Comparison of ENCODE assay signal across 8 mouse cellular contexts in genomic region chr4:130879048-130879384, GRCm38 (mm10). TPM values are rescaled to one million over a fixed set of nuclear protein-coding genes. Genes with fewer than 3 reads are reported as not detected.
DNase-seq lines count a peak whose midpoint lies in the region; ATAC-seq lines count a peak whose summit lies in the region.

No protein-coding gene starts in this region.

- WGBS in lung, embryonic 15.5 days = 72% methylated on average over 1 of the region's 1 CpGs
- 63% methylated on average over 1 of the region's 1 CpGs for WGBS in intestine, embryonic 16.5 days
- WGBS in neural tube, embryonic 13.5 days = 72% methylated on average over 1 of the region's 1 CpGs

- no peak overlapping the region for H3K4me3 ChIP-seq in lung, embryonic 15.5 days
- H3K4me3 ChIP-seq in intestine, embryonic 16.5 days (ENCODE audit: low read length) = no peak overlapping the region
- no peak overlapping the region for H3K4me3 ChIP-seq in neural tube, embryonic 13.5 days

- H3K9ac ChIP-seq in lung, embryonic 15.5 days = no peak overlapping the region
- H3K9ac ChIP-seq in intestine, embryonic 16.5 days (ENCODE audit: low read depth, low read length) = 0 out of 2 replicates have a peak overlapping the region, but pooled peaks have one; percentile 43
- peak overlapping the region; percentile 57; the same call in 1 of the 2 replicates for H3K9ac ChIP-seq in neural tube, embryonic 13.5 days

- peak overlapping the region; percentile 50; the same call in 1 of the 2 replicates for H3K27ac ChIP-seq in lung, embryonic 15.5 days
- H3K27ac ChIP-seq in intestine, embryonic 16.5 days (ENCODE audit: low read length) = no peak overlapping the region
- H3K27ac ChIP-seq in neural tube, embryonic 13.5 days (replicated peaks) = peak overlapping the region; percentile 70; the same call in 1 of the 2 replicates

- peak; percentile 58 for DNase-seq in embryo, embryonic 10 days (ENCODE audit: low spot score)
- DNase-seq in embryo, embryonic 11 days = no peak
- DNase-seq in lung, postnatal 4 days = no peak
- no peak for DNase-seq in cerebellum, postnatal 36 days
- no peak for DNase-seq in frontal cortex, postnatal 10 days (ENCODE audit: low spot score in 2 of 2)

- H3K4me2 ChIP-seq in lung, embryonic 15.5 days = no peak overlapping the region
- H3K4me2 ChIP-seq in intestine, embryonic 16.5 days (ENCODE audit: low read depth, low read length) = no peak overlapping the region
- H3K4me2 ChIP-seq in neural tube, embryonic 13.5 days = no peak overlapping the region

- no peaks in the 10 kb centered on the region for H3K36me3 ChIP-seq in lung, embryonic 15.5 days
- H3K36me3 ChIP-seq in intestine, embryonic 16.5 days (ENCODE audit: control insufficient read depth, insufficient read depth, low read length) = no peaks in the 10 kb centered on the region
- no peaks in the 10 kb centered on the region for H3K36me3 ChIP-seq in neural tube, embryonic 13.5 days

- H3K9me3 ChIP-seq in lung, embryonic 15.5 days = no peaks in the 10 kb centered on the region
- no peaks in the 10 kb centered on the region for H3K9me3 ChIP-seq in intestine, embryonic 16.5 days (ENCODE audit: control insufficient read depth, low read length)
- H3K9me3 ChIP-seq in neural tube, embryonic 13.5 days = no peaks in the 10 kb centered on the region

- peaks cover 24% of the 10 kb centered on the region for H3K4me1 ChIP-seq in lung, embryonic 15.5 days
- peaks cover 5% of the 10 kb centered on the region; the same call in 1 of the 2 replicates for H3K4me1 ChIP-seq in intestine, embryonic 16.5 days (ENCODE audit: control insufficient read depth, insufficient read depth, low read length)
- peaks cover 40% of the 10 kb centered on the region for H3K4me1 ChIP-seq in neural tube, embryonic 13.5 days (replicated peaks)

- H3K27me3 ChIP-seq in lung, embryonic 15.5 days = peaks cover 17% of the 10 kb centered on the region; the same call in 1 of the 2 replicates
- H3K27me3 ChIP-seq in intestine, embryonic 16.5 days (replicated peaks; ENCODE audit: control insufficient read depth, insufficient read depth, low read length) = no peaks in the 10 kb centered on the region
- H3K27me3 ChIP-seq in neural tube, embryonic 13.5 days = peaks cover 54% of the 10 kb centered on the region

- 0 out of 2 replicates have a peak, but pooled peaks have one; percentile 7 for ATAC-seq in lung, embryonic 15.5 days (ENCODE audit: borderline replicate concordance, extremely low read depth, low FRiP score, low TSS enrichment)
- peak; percentile 48 for ATAC-seq in intestine, embryonic 16.5 days
- ATAC-seq in neural tube, embryonic 13.5 days (ENCODE audit: low read depth) = peak; percentile 21; the same call in 1 of the 2 replicates

RNA-seq across cellular contexts. Expression of gene Laptm5, which starts 33.9 kb away (rescaled TPM):
- 37.8 and 45.5 TPM in 2 replicates for polyA plus RNA-seq in lung, embryonic 15.5 days (2015; fragmentation: Nextera tagmentation; extraction: Ambion mirVana)
- 33.1 and 38.7 TPM in 2 replicates for polyA plus RNA-seq in intestine, embryonic 16.5 days (2015; fragmentation: Nextera tagmentation; extraction: Ambion mirVana)
- polyA plus RNA-seq in neural tube, embryonic 13.5 days (2015; fragmentation: Nextera tagmentation; extraction: Ambion mirVana) = 31.6 and 31.7 TPM in 2 replicates
